Mouse (Mus musculus) brain, embryonic 14.5 days (tissue): ENCODE data around the gene Itga3.

ENCODE experiments used
- CTCF ChIP-seq: fragments of 200-500 bp; IDR thresholded peaks from 2 replicates; pipeline ENCODE4 v1.5.1; 2012; ENCODE audit warnings: inconsistent platforms, mild to moderate bottlenecking, moderate library complexity, borderline replicate concordance; ENCODE audit not compliant: insufficient read depth, insufficient read length; ENCODE audit errors: extremely low read depth
- POLR2A ChIP-seq: fragments of 200-500 bp; IDR thresholded peaks from 2 replicates; pipeline ENCODE4 v1.6.1; 2012; ENCODE audit warnings: mild to moderate bottlenecking, inconsistent platforms, borderline replicate concordance; ENCODE audit not compliant: poor library complexity, insufficient read depth, insufficient read length, severe bottlenecking; ENCODE audit errors: extremely low read depth

DNA sequence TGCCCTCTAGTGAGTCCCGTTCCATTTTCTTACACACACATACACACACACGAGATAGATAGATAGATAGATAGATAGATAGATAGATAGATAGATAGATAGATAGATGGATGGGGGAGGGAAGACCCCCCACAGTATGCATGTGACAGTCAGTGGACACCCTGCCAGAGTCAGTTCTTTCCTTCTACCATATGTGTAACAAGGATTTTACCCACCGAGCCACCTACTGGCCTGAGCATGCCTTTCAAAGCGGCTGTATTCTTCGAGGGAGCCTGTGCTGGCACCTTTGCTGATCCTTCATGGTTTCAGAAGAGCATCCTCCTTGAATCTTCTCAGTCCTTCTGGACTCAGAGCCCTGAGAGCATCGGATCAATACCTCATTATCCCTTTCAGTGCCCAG, 21.3 kb upstream of the Itga3 start:
- TF ChIP-seq POLR2A (no peak), CTCF (peak; percentile 10; the same call in 1 of the 2 replicates)
